Mouse (Mus musculus) CH12.LX (cell line): ENCODE measurements around the gene Arf4. TPM values are rescaled to one million over a fixed set of nuclear protein-coding genes. Genes with fewer than 3 reads are reported as not detected.

Experiments used
- DNase-seq: peaks from one replicate; pipeline ENCODE4 v3.0.0-alpha.2; 2013; ENCODE audit errors: extremely low read depth
- H3K27ac ChIP-seq: 2 replicates; pipeline ENCODE4 v1.5.1; 2012; ENCODE audit warnings: low read depth, mild to moderate bottlenecking, control low read depth, moderate library complexity; ENCODE audit not compliant: insufficient read depth
- H3K27me3 ChIP-seq: replicated peaks from 2 replicates; pipeline ENCODE3; 2012; ENCODE audit warnings: inconsistent platforms
- H3K36me3 ChIP-seq, 2 experiments: replicated peaks in 1 of 2; 2 replicates each; pipeline versions ENCODE3 to v1.6.1; 2012; ENCODE audit warnings: inconsistent platforms in 1 of 2, low read length in 1 of 2, mild to moderate bottlenecking in 1 of 2, mixed read lengths in 1 of 2, moderate library complexity in 1 of 2; ENCODE audit not compliant: control insufficient read depth in 1 of 2, insufficient read depth in 1 of 2
- H3K4me1 ChIP-seq, 2 experiments: 2 replicates each; pipeline ENCODE4 v1.6.1; 2012; ENCODE audit warnings: inconsistent platforms in 1 of 2, moderate library complexity in 1 of 2; ENCODE audit not compliant: insufficient read depth in 2 of 2, control insufficient read depth in 1 of 2
- H3K4me2 ChIP-seq: 2 replicates; pipeline ENCODE4 v1.6.1; 2012; ENCODE audit warnings: low read depth, mild to moderate bottlenecking, control low read depth; ENCODE audit not compliant: poor library complexity, insufficient read depth, severe bottlenecking
- H3K4me3 ChIP-seq, 3 experiments: fragments of 150-350 bp in 1 of 3; sonication (generic) in 1 of 3; replicated peaks in 1 of 3; 2 replicates each; pipeline versions ENCODE3 to v1.5.1; 2011 to 2012; ENCODE audit warnings: low read depth in 2 of 3, low read length in 2 of 3, mild to moderate bottlenecking in 2 of 3, moderate library complexity in 2 of 3, control low read depth in 1 of 3, improper control_type of control experiment in 1 of 3, inconsistent platforms in 1 of 3, mixed read lengths in 1 of 3; ENCODE audit not compliant: poor library complexity in 1 of 3
- H3K79me2 ChIP-seq: replicated peaks from 2 replicates; pipeline ENCODE4 v1.6.1; 2012; ENCODE audit warnings: mild to moderate bottlenecking, moderate library complexity; ENCODE audit not compliant: control insufficient read depth, poor library complexity, insufficient read depth, severe bottlenecking; ENCODE audit errors: extremely low read depth
- H3K9ac ChIP-seq: 2 replicates; pipeline ENCODE4 v1.6.1; 2012; ENCODE audit warnings: low read depth, mild to moderate bottlenecking, control low read depth, moderate library complexity; ENCODE audit not compliant: insufficient read depth
- H3K9me3 ChIP-seq: replicated peaks from 2 replicates; pipeline ENCODE3; 2012; ENCODE audit warnings: low read length, inconsistent platforms, mixed read lengths
- BHLHE40 ChIP-seq: IDR thresholded peaks from 2 replicates; pipeline ENCODE4 v1.6.1; 2011; ENCODE audit warnings: mild to moderate bottlenecking, low read depth, low read length, improper control_type of control experiment
- CHD2 ChIP-seq: IDR thresholded peaks from 2 replicates; pipeline ENCODE4 v1.6.1; 2011; ENCODE audit warnings: low read length, improper control_type of control experiment
- CTCF ChIP-seq, 2 experiments: IDR thresholded peaks in 1 of 2; conservative IDR thresholded peaks in 1 of 2; 2 replicates each; pipeline ENCODE4 v1.5.1; 2011 to 2012; ENCODE audit warnings: low read depth in 2 of 2, low read length in 2 of 2, improper control_type of control experiment in 1 of 2, inconsistent platforms in 1 of 2, mild to moderate bottlenecking in 1 of 2, moderate library complexity in 1 of 2
- ELF1 ChIP-seq: IDR thresholded peaks from 2 replicates; pipeline ENCODE4 v1.6.1; 2014; ENCODE audit warnings: low read depth, mild to moderate bottlenecking, inconsistent platforms, low read length, improper control_type of control experiment
- ETS1 ChIP-seq: conservative IDR thresholded peaks from 2 replicates; pipeline ENCODE4 v1.6.1; 2012; ENCODE audit warnings: low read depth, mild to moderate bottlenecking, inconsistent platforms, low read length, improper control_type of control experiment, moderate library complexity
- GABPA ChIP-seq: IDR thresholded peaks from 2 replicates; pipeline ENCODE4 v1.6.1; 2012; ENCODE audit warnings: low read depth, low read length, improper control_type of control experiment, inconsistent platforms; ENCODE audit not compliant: insufficient replicate concordance
- HCFC1 ChIP-seq: IDR thresholded peaks from 2 replicates; pipeline ENCODE4 v1.6.1; 2012; ENCODE audit warnings: low read depth, mild to moderate bottlenecking, inconsistent platforms, low read length, improper control_type of control experiment
- KAT2A ChIP-seq: IDR thresholded peaks from 2 replicates; pipeline ENCODE4 v1.6.1; 2012; ENCODE audit warnings: low read length, improper control_type of control experiment, inconsistent platforms; ENCODE audit not compliant: insufficient replicate concordance
- MAFK ChIP-seq: IDR thresholded peaks from 2 replicates; pipeline ENCODE4 v1.6.1; 2011; ENCODE audit warnings: low read length, improper control_type of control experiment; ENCODE audit not compliant: insufficient replicate concordance
- MEF2A ChIP-seq: IDR thresholded peaks from 2 replicates; pipeline ENCODE4 v1.6.1; 2014; ENCODE audit warnings: low read depth, mild to moderate bottlenecking, inconsistent platforms, low read length, improper control_type of control experiment, borderline replicate concordance
- MXI1 ChIP-seq: IDR thresholded peaks from 2 replicates; pipeline ENCODE4 v1.6.1; 2011; ENCODE audit warnings: mild to moderate bottlenecking, low read depth, low read length, improper control_type of control experiment
- NELFE ChIP-seq: IDR thresholded peaks from 2 replicates; pipeline ENCODE4 v1.6.1; 2011; ENCODE audit warnings: low read depth, low read length, improper control_type of control experiment
- NRF1 ChIP-seq: IDR thresholded peaks from 2 replicates; pipeline ENCODE4 v1.6.1; 2014; ENCODE audit warnings: low read depth, mild to moderate bottlenecking, inconsistent platforms, low read length, improper control_type of control experiment, moderate library complexity
- PAX5 ChIP-seq: IDR thresholded peaks from 2 replicates; pipeline ENCODE4 v1.6.1; 2012; ENCODE audit warnings: low read length, inconsistent platforms, mixed read lengths
- POLR2A ChIP-seq: IDR thresholded peaks from 2 replicates; pipeline ENCODE4 v1.6.1; 2011; ENCODE audit warnings: low read depth, mild to moderate bottlenecking, improper control_type of control experiment, low read length
- RAD21 ChIP-seq: IDR thresholded peaks from 2 replicates; pipeline ENCODE4 v1.6.1; 2011; ENCODE audit warnings: low read depth, mild to moderate bottlenecking, low read length, improper control_type of control experiment, moderate library complexity
- RCOR1 ChIP-seq: conservative IDR thresholded peaks from 2 replicates; pipeline ENCODE4 v1.6.1; 2012; ENCODE audit warnings: low read depth, mild to moderate bottlenecking, inconsistent platforms, low read length, improper control_type of control experiment
- SIN3A ChIP-seq: IDR thresholded peaks from 2 replicates; pipeline ENCODE4 v1.6.1; 2012; ENCODE audit warnings: low read length, improper control_type of control experiment, inconsistent platforms
- SMC3 ChIP-seq: IDR thresholded peaks from 2 replicates; pipeline ENCODE4 v1.6.1; 2011; ENCODE audit warnings: low read depth, low read length, improper control_type of control experiment
- USF2 ChIP-seq: conservative IDR thresholded peaks from 2 replicates; pipeline ENCODE4 v1.6.1; 2011; ENCODE audit warnings: low read depth, low read length, improper control_type of control experiment
- ZC3H11A ChIP-seq: IDR thresholded peaks from 2 replicates; pipeline ENCODE4 v1.6.1; 2012; ENCODE audit warnings: low read depth, mild to moderate bottlenecking, inconsistent platforms, low read length, improper control_type of control experiment
- dilution Hi-C: fragments of 300-500 bp; cut with MboI; formaldehyde crosslinking; loops from 2 replicates; pipeline ENCODE4 v1.14.3; 2020; ENCODE audit warnings: low sequenced_read_pairs; ENCODE audit not compliant: extremely low pct_unique_long_range_greater_than_20kb, extremely low pct_ligation_motif_present
- in situ Hi-C: fragments of 300-500 bp; cut with MboI; formaldehyde crosslinking; loops from 3 replicates; pipeline ENCODE4 v1.14.3; 2019; ENCODE audit warnings: low sequenced_read_pairs, low pct_ligation_motif_present, low pct_unique_long_range_greater_than_20kb, mixed read lengths
- polyA plus RNA-seq: library from polyadenylated mRNA; unstranded; fragments of >175 nt; gene quantifications from 2 replicates; pipeline ENCODE4 v1.2.1, GENCODE M21; 2012; ENCODE audit warnings: low read depth; ENCODE audit not compliant: insufficient read length
- total RNA-seq, 2 experiments: library from RNA; depleted of rRNA; stranded (reverse); fragments of 300-350 nt in 1 of 2; fragments of >200 nt in 1 of 2; gene quantifications; 2 replicates each; pipeline ENCODE4 v1.2.3; 2012 to 2014

The Arf4 gene
- total and polyA plus RNA-seq, 3 experiments, result 43.3 to 86.4 (median 66.6) TPM

- TF ChIP-seq ELF1, result 0 out of 2 replicates have a peak, but pooled peaks have one; percentile 36
- no peak for TF ChIP-seq GABPA
- no peak for TF ChIP-seq HCFC1
- no peak for TF ChIP-seq PAX5
- peak; percentile 52 for DNase-seq
- Histone ChIP-seq H3K9me3 (no peaks in the 10 kb centered on the region), H3K27me3 (no peaks in the 10 kb centered on the region), H3K27ac (peak overlapping the region; percentile 67), H3K4me3 (peak overlapping the region; percentile 65 to 95 (median 84)), H3K36me3 (peaks cover 0 to 2% of the 10 kb centered on the region in 2 experiments), H3K4me1 (peaks cover 2 to 35% of the 10 kb centered on the region in 2 experiments; a peak in 3 of 4 replicates), H3K4me2 (no peak overlapping the region), H3K79me2 (peaks cover 53% of the 10 kb centered on the region), H3K9ac (peak overlapping the region; percentile 85)
- dilution Hi-C loops, result no loop called here
- in situ Hi-C loops, result no loop called here
Measured at GRCm38 (mm10) chr14:26638708-26639084, 822 bp downstream of the Arf4 start.

DNA sequence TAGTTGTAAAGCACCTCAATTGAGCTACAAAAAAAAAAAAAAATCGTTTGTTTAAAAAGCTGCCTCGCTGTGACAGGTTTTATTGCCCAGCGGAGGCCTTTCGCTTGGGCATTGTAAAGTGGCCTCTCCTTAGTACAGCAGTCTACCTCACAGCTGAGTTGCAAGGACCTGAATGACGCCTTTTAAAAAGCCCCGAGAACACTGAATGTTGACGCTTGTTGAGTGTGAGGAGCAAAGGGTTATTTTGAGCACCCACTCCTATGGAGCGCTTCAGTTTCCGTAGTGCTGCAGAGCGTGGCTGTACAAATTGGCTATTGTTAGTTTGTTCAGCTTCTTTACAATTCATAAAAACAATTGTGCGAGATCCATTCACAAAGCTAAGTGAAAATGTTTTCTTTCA, 1.4 kb downstream of the Arf4 start:
- peaks cover 58% of the 10 kb centered on the region for H3K79me2 ChIP-seq
- peak overlapping the region; percentile 82 for H3K4me2 ChIP-seq
- peaks cover 2 to 36% of the 10 kb centered on the region in 2 experiments; a peak in 3 of 4 replicates for H3K4me1 ChIP-seq
- H3K9ac ChIP-seq, result peak overlapping the region; percentile 85
- H3K36me3 ChIP-seq, result peaks cover 0 to 2% of the 10 kb centered on the region in 2 experiments
- no peaks in the 10 kb centered on the region for H3K9me3 ChIP-seq
- peak overlapping the region; percentile 65 to 95 (median 84) for H3K4me3 ChIP-seq
- H3K27ac ChIP-seq, result no peak overlapping the region
- in situ Hi-C loops, result no loop called here
- dilution Hi-C loops, result no loop called here
- H3K27me3 ChIP-seq, result no peaks in the 10 kb centered on the region
- DNase-seq, result no peak
- TF ChIP-seq SIN3A, result peak; percentile 16; the same call in 1 of the 2 replicates
- no peak for TF ChIP-seq CHD2
- no peak for TF ChIP-seq USF2

DNA sequence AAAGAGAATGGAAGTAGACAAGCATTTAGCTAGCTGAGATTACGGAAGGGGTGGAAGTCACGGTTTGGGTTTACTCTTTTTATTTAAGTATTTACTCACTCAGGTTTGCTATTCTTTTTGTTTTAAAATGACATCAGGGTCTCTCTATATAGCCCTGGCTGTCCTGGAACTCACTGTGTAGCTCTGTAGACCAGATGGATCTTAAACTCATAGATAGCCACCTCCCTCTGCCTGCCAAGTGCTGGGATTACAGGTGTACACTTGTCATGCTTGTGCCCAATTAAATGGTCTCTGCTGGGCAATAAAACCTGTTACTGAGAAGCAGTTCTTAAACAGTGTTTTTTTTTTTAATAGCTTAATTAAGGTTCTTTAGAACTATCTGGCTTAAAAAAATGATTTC, 2.1 kb downstream of the Arf4 start:
- dilution Hi-C loops, result no loop called here
- H3K9ac ChIP-seq, result peak overlapping the region; percentile 85
- H3K36me3 ChIP-seq, result peaks cover 0 to 2% of the 10 kb centered on the region in 2 experiments

More for the DNA sequence above, 2.1 kb downstream of the Arf4 start:
- peak; percentile 58 for DNase-seq
- no peaks in the 10 kb centered on the region for H3K9me3 ChIP-seq
- in situ Hi-C loops, result no loop called here
- H3K27me3 ChIP-seq, result no peaks in the 10 kb centered on the region
- H3K79me2 ChIP-seq, result peaks cover 64% of the 10 kb centered on the region
- TF ChIP-seq ZC3H11A, result no peak
- peak in 1 of 2 experiments; percentile 43; a peak in 2 of 4 replicates for TF ChIP-seq CTCF (conservative IDR thresholded peaks at IDR 0.05 in 1 of 2, IDR thresholded peaks at IDR 0.05 in 1 of 2; ENCODE audit: low read depth in 2 of 2, low read length in 2 of 2)
- no peak for TF ChIP-seq POLR2A
- peak; percentile 24; the same call in 1 of the 2 replicates for TF ChIP-seq SIN3A
- no peak for TF ChIP-seq MEF2A
- no peak for TF ChIP-seq RCOR1
- no peak for TF ChIP-seq KAT2A
- no peak for TF ChIP-seq USF2
- no peak for TF ChIP-seq NELFE
- TF ChIP-seq MAFK, result no peak
- TF ChIP-seq SMC3, result peak; percentile 29
- peak; percentile 40 for TF ChIP-seq MXI1
- no peak for TF ChIP-seq NRF1
- TF ChIP-seq ETS1, result no peak
- TF ChIP-seq RAD21, result peak; percentile 38
- TF ChIP-seq BHLHE40, result no peak
- TF ChIP-seq, all 38 proteins: peak for 5
- Histone ChIP-seq H3K4me1 (peaks cover 2 to 39% of the 10 kb centered on the region in 2 experiments; a peak in 3 of 4 replicates), H3K27ac (no peak overlapping the region), H3K4me2 (peak overlapping the region; percentile 97), H3K4me3 (peak overlapping the region; percentile 57 to 95 (median 65))
